Mouse (Mus musculus) limb, embryonic 11.5 days (tissue): ENCODE results near the gene Fam83b. TPM values are rescaled to one million over a fixed set of nuclear protein-coding genes. Genes with fewer than 3 reads are reported as not detected.

ENCODE experiments used
- ATAC-seq: fragments of 200-750 bp; cut with Nextera tagmentation; 2 replicates; pipeline ENCODE4 v1.8.0; 2017; ENCODE audit warnings: low read depth; ENCODE audit not compliant: insufficient number of reproducible peaks, low FRiP score, low TSS enrichment
- DNase-seq: peaks from one replicate; pipeline ENCODE4 v3.0.0-alpha.2; 2015; ENCODE audit warnings: low spot score
- H3K27ac ChIP-seq: fragments of 300-500 bp; sonication (generic); replicated peaks from 2 replicates; pipeline ENCODE4 v1.5.1; 2014; ENCODE audit warnings: low read depth, mild to moderate bottlenecking, low read length
- H3K27me3 ChIP-seq: fragments of 300-500 bp; sonication (generic); 2 replicates; pipeline ENCODE4 v1.6.1; 2014; ENCODE audit warnings: mild to moderate bottlenecking, low read length, mixed read lengths; ENCODE audit not compliant: control insufficient read depth, insufficient read depth
- H3K36me3 ChIP-seq: fragments of 300-500 bp; sonication (generic); 2 replicates; pipeline ENCODE4 v1.6.1; 2014; ENCODE audit warnings: mild to moderate bottlenecking, low read length, moderate library complexity, mixed read lengths; ENCODE audit not compliant: control insufficient read depth, insufficient read depth
- H3K4me1 ChIP-seq: fragments of 300-500 bp; sonication (generic); 2 replicates; pipeline ENCODE4 v1.6.1; 2014; ENCODE audit warnings: low read length, mixed read lengths; ENCODE audit not compliant: control insufficient read depth, insufficient read depth
- H3K4me2 ChIP-seq: fragments of 300-500 bp; sonication (generic); 2 replicates; pipeline ENCODE4 v1.6.1; 2014; ENCODE audit warnings: low read depth, mild to moderate bottlenecking, moderate library complexity; ENCODE audit not compliant: severe bottlenecking
- H3K4me3 ChIP-seq: fragments of 300-500 bp; sonication (generic); 2 replicates; pipeline ENCODE4 v1.5.1; 2014; ENCODE audit warnings: low read depth, low read length
- H3K9ac ChIP-seq: fragments of 300-500 bp; sonication (generic); 2 replicates; pipeline ENCODE4 v1.6.1; 2014; ENCODE audit warnings: mild to moderate bottlenecking, low read length
- H3K9me3 ChIP-seq: fragments of 300-500 bp; sonication (generic); 2 replicates; pipeline ENCODE4 v1.6.1; 2016; ENCODE audit warnings: low read length; ENCODE audit not compliant: control insufficient read depth
- WGBS: fragments of 180-500 bp; shearing (Covaris S2); extraction: QIAGEN DNeasy Blood & Tissue Kit; methylation state at CpG from one replicate; pipeline ENCODE4 v1.1.7; 2014; 5-methylcytosine and 5-hydroxymethylcytosine counted together
- polyA plus RNA-seq: library from polyadenylated mRNA; unstranded; fragments of >200 nt; fragmentation: Nextera tagmentation; extraction: Ambion mirVana; gene quantifications from 2 replicates; pipeline ENCODE4 v1.2.1, GENCODE M21; 2014

Gene Fam83b
- polyA plus RNA-seq, 1 experiment from 2014 or later = 0.84 TPM

GRCm38 (mm10) chr9:76565656-76566055 is 1.3 kb downstream of the Fam83b start:
- no peak for ATAC-seq
- H3K4me2 ChIP-seq = no peak overlapping the region

GRCm38 (mm10) chr9:76564071-76564470 is 2.8 kb downstream of the Fam83b start:
- ATAC-seq = no peak
- H3K27ac ChIP-seq = no peak overlapping the region
- no peak for DNase-seq
- no peaks in the 10 kb centered on the region for H3K36me3 ChIP-seq
- no peak overlapping the region for H3K4me3 ChIP-seq
- H3K9me3 ChIP-seq = no peaks in the 10 kb centered on the region
- no peak overlapping the region for H3K9ac ChIP-seq
- H3K4me1 ChIP-seq = peaks cover 4% of the 10 kb centered on the region; the same call in 1 of the 2 replicates
- no peak overlapping the region for H3K4me2 ChIP-seq
- no peaks in the 10 kb centered on the region; the same call in 1 of the 2 replicates for H3K27me3 ChIP-seq
- 78% methylated on average over 1 of the region's 1 CpGs for WGBS

More at GRCm38 (mm10) chr9:76565656-76566055, 1.3 kb downstream of the Fam83b start:
- H3K4me3 ChIP-seq = no peak overlapping the region
- no peak overlapping the region for H3K27ac ChIP-seq
- no peaks in the 10 kb centered on the region; the same call in 1 of the 2 replicates for H3K27me3 ChIP-seq
- H3K9me3 ChIP-seq = no peaks in the 10 kb centered on the region
- peaks cover 4% of the 10 kb centered on the region; the same call in 1 of the 2 replicates for H3K4me1 ChIP-seq
- 87% methylated on average over 2 of the region's 2 CpGs for WGBS
- no peak for DNase-seq
- no peaks in the 10 kb centered on the region for H3K36me3 ChIP-seq
- H3K9ac ChIP-seq = no peak overlapping the region

DNA sequence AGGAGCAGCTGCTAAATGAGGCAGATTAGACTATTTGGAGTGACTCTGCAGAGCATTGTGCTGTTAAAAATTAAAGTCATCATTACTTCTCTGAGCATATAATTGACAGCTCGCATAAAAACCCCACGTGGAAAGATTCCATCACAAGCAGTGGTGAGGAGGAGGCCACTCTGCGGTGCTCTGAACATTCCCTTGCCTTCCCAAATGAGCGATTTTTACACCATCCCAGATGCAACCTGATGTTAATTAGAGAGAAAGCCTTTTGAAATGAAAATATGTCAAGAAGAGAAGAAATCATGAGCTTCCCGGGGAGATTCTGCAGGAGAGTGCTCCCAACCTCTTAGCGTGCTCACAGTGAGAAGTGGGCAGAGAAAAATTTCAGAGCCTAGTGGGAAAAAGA is 4.1 kb downstream of the Fam83b start:
- no peak overlapping the region for H3K27ac ChIP-seq
- H3K4me1 ChIP-seq = peaks cover 4% of the 10 kb centered on the region; the same call in 1 of the 2 replicates
- H3K27me3 ChIP-seq = no peaks in the 10 kb centered on the region; the same call in 1 of the 2 replicates
- DNase-seq (no peak), ATAC-seq (no peak)
- no peak overlapping the region for H3K4me2 ChIP-seq
- no peaks in the 10 kb centered on the region for H3K36me3 ChIP-seq
- H3K9me3 ChIP-seq = no peaks in the 10 kb centered on the region
- no peak overlapping the region for H3K9ac ChIP-seq
- 32% methylated on average over 6 of the region's 6 CpGs for WGBS
- H3K4me3 ChIP-seq = no peak overlapping the region

DNA sequence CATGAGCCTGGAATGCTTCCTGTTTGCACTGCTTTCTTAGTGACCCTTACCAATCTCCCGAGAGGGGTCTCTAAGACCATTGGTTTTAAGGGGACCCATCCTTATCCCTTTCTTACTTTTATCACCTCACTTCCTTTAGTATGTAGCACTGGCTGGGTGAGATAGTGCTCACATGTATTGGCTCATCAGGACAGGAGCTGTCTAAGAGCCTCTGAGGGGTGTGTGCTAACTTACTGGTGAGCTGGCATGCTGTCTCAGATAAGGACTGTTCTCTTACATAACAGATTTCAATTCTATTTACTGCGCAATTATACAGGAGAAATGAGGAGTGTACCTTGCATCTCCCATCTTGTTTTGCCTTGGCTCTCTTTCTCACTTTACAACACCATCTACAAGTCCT is 7.7 kb downstream of the Fam83b start:
- no peaks in the 10 kb centered on the region for H3K9me3 ChIP-seq
- H3K4me2 ChIP-seq = no peak overlapping the region
- DNase-seq = no peak
- no peaks in the 10 kb centered on the region for H3K36me3 ChIP-seq
- H3K4me3 ChIP-seq = no peak overlapping the region
- no peak for ATAC-seq
- H3K27ac ChIP-seq = no peak overlapping the region
- H3K27me3 ChIP-seq = no peaks in the 10 kb centered on the region
- 93% methylated on average over 2 of the region's 2 CpGs for WGBS
- H3K9ac ChIP-seq = no peak overlapping the region
- no peaks in the 10 kb centered on the region for H3K4me1 ChIP-seq

DNA sequence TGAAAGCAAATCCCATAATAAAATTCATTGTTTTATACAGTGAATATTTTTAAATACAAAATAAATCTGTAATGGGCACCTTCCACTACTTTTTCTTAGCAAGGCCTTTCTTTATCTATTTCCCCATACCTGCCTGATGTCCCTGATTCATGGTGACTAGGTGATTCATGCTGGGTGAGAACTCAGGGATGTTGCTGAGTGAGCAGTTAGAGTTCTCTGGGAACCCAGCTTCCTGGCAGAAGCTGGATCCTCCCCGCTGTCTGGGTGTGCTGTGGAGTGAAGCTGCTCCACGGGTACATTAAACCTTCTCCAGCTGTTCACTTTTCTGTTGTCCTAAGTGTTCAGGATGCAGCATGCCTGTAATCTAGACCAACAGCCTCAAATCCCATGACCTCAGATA is 13.2 kb downstream of the Fam83b start:
- DNase-seq (no peak), ATAC-seq (no peak)
- H3K4me2 ChIP-seq = no peak overlapping the region
- H3K36me3 ChIP-seq = no peaks in the 10 kb centered on the region
- no peaks in the 10 kb centered on the region for H3K4me1 ChIP-seq
- H3K27me3 ChIP-seq = no peaks in the 10 kb centered on the region
- H3K9me3 ChIP-seq = no peaks in the 10 kb centered on the region
- H3K4me3 ChIP-seq = no peak overlapping the region
- no peak overlapping the region for H3K9ac ChIP-seq
- 56% methylated on average over 2 of the region's 2 CpGs for WGBS
- H3K27ac ChIP-seq = no peak overlapping the region

- H3K9ac ChIP-seq = no peak overlapping the region
- no peak for DNase-seq
- no peak overlapping the region for H3K27ac ChIP-seq
- WGBS = 66% methylated on average over 1 of the region's 1 CpGs
- H3K27me3 ChIP-seq = no peaks in the 10 kb centered on the region
- H3K36me3 ChIP-seq = no peaks in the 10 kb centered on the region
- H3K9me3 ChIP-seq = no peaks in the 10 kb centered on the region
- no peak for ATAC-seq
- H3K4me2 ChIP-seq = no peak overlapping the region
- no peak overlapping the region for H3K4me3 ChIP-seq
- no peaks in the 10 kb centered on the region for H3K4me1 ChIP-seq
Observed at GRCm38 (mm10) chr9:76553115-76553514, 13.8 kb downstream of the Fam83b start.

- H3K27ac ChIP-seq = no peak overlapping the region
Observed at GRCm38 (mm10) chr9:76546714-76547113, 20.2 kb downstream of the Fam83b start.

GRCm38 (mm10) chr9:76540684-76541083 is 26.2 kb downstream of the Fam83b start:
- Histone ChIP-seq H3K36me3 (no peaks in the 10 kb centered on the region), H3K9ac (no peak overlapping the region), H3K4me2 (no peak overlapping the region), H3K4me1 (no peaks in the 10 kb centered on the region), H3K27me3 (no peaks in the 10 kb centered on the region), H3K27ac (no peak overlapping the region), H3K9me3 (no peaks in the 10 kb centered on the region), H3K4me3 (no peak overlapping the region)
- 78% methylated on average over 4 of the region's 4 CpGs for WGBS
- no peak for DNase-seq
- ATAC-seq = no peak

More at GRCm38 (mm10) chr9:76546714-76547113, 20.2 kb downstream of the Fam83b start:
- H3K27me3 ChIP-seq = no peaks in the 10 kb centered on the region
- H3K36me3 ChIP-seq = no peaks in the 10 kb centered on the region
- H3K4me3 ChIP-seq = no peak overlapping the region
- WGBS = 67% methylated on average over 3 of the region's 3 CpGs
- H3K4me1 ChIP-seq = no peaks in the 10 kb centered on the region
- ATAC-seq (no peak), DNase-seq (no peak)
- no peak overlapping the region for H3K4me2 ChIP-seq
- H3K9ac ChIP-seq = no peak overlapping the region
- no peaks in the 10 kb centered on the region for H3K9me3 ChIP-seq

- 86% methylated on average over 6 of the region's 7 CpGs for WGBS
- no peaks in the 10 kb centered on the region for H3K4me1 ChIP-seq
Observed at GRCm38 (mm10) chr9:76539953-76540621, 26.8 kb downstream of the Fam83b start.

More at GRCm38 (mm10) chr9:76539953-76540621, 26.8 kb downstream of the Fam83b start:
- Histone ChIP-seq H3K9me3 (no peaks in the 10 kb centered on the region), H3K9ac (no peak overlapping the region), H3K4me2 (no peak overlapping the region), H3K4me3 (no peak overlapping the region), H3K36me3 (no peaks in the 10 kb centered on the region), H3K27me3 (no peaks in the 10 kb centered on the region), H3K27ac (no peak overlapping the region)
- DNase-seq (no peak), ATAC-seq (no peak)
